Mouse (Mus musculus) forebrain, embryonic 10.5 days (tissue): ENCODE results near the gene Car10. TPM values are rescaled to one million over a fixed set of nuclear protein-coding genes. Genes with fewer than 3 reads are reported as not detected.

Source experiments
- DNase-seq: peaks from one replicate; pipeline ENCODE4 v3.0.0-alpha.2; 2017; ENCODE audit warnings: low spot score; ENCODE audit errors: extremely low spot score
- H3K27ac ChIP-seq: fragments of 300-500 bp; sonication (generic); 2 replicates; pipeline ENCODE4 v1.5.1; 2016; ENCODE audit warnings: mild to moderate bottlenecking
- H3K27me3 ChIP-seq: fragments of 300-500 bp; sonication (generic); 2 replicates; pipeline ENCODE4 v1.6.1; 2016; ENCODE audit warnings: mild to moderate bottlenecking; ENCODE audit not compliant: poor library complexity, severe bottlenecking
- H3K36me3 ChIP-seq: fragments of 300-500 bp; sonication (generic); replicated peaks from 2 replicates; pipeline ENCODE4 v1.6.1; 2016; ENCODE audit warnings: mild to moderate bottlenecking, moderate library complexity
- H3K4me1 ChIP-seq: fragments of 300-500 bp; sonication (generic); 2 replicates; pipeline ENCODE4 v1.6.1; 2016
- H3K4me3 ChIP-seq: fragments of 300-500 bp; sonication (generic); 2 replicates; pipeline ENCODE4 v1.5.1; 2016; ENCODE audit warnings: mild to moderate bottlenecking, moderate library complexity
- H3K9me3 ChIP-seq: fragments of 300-500 bp; sonication (generic); 2 replicates; pipeline ENCODE4 v1.6.1; 2016; ENCODE audit warnings: mild to moderate bottlenecking, moderate library complexity
- WGBS: fragments of 180-500 bp; shearing (Covaris S2); methylation state at CpG from one replicate; pipeline ENCODE4 v1.1.7; 2016; 5-methylcytosine and 5-hydroxymethylcytosine counted together
- polyA plus RNA-seq: library from polyadenylated mRNA; unstranded; fragments of >200 nt; fragmentation: Nextera tagmentation; extraction: Ambion mirVana; gene quantifications from 2 replicates; pipeline ENCODE4 v1.2.1, GENCODE M21; 2016

Car10 gene
- polyA plus RNA-seq, 1 experiment from 2014 or later: 0.41 TPM

GRCm38 (mm10) chr11:93440466-93440865 is 342.6 kb downstream of the Car10 start:
- WGBS: 83% methylated on average over 1 of the region's 1 CpGs
- H3K9me3 ChIP-seq: no peaks in the 10 kb centered on the region
- H3K4me3 ChIP-seq: no peak overlapping the region
- no peak overlapping the region for H3K27ac ChIP-seq
- no peaks in the 10 kb centered on the region for H3K36me3 ChIP-seq
- H3K27me3 ChIP-seq: no peaks in the 10 kb centered on the region
- no peaks in the 10 kb centered on the region for H3K4me1 ChIP-seq
- DNase-seq: no peak

GRCm38 (mm10) chr11:93443777-93444176 is 345.9 kb downstream of the Car10 start:
- no peaks in the 10 kb centered on the region for H3K27me3 ChIP-seq
- H3K9me3 ChIP-seq: no peaks in the 10 kb centered on the region
- no peak for DNase-seq
- 90% methylated on average over 2 of the region's 2 CpGs for WGBS
- H3K4me3 ChIP-seq: no peak overlapping the region
- H3K4me1 ChIP-seq: no peaks in the 10 kb centered on the region
- no peaks in the 10 kb centered on the region for H3K36me3 ChIP-seq
- no peak overlapping the region for H3K27ac ChIP-seq

GRCm38 (mm10) chr11:93444741-93445140 is 346.9 kb downstream of the Car10 start:
- 81% methylated on average over 8 of the region's 8 CpGs for WGBS
- DNase-seq: no peak
- H3K9me3 ChIP-seq: no peaks in the 10 kb centered on the region
- H3K36me3 ChIP-seq: no peaks in the 10 kb centered on the region
- no peaks in the 10 kb centered on the region for H3K27me3 ChIP-seq
- H3K4me1 ChIP-seq: no peaks in the 10 kb centered on the region
- H3K4me3 ChIP-seq: no peak overlapping the region
- H3K27ac ChIP-seq: no peak overlapping the region

GRCm38 (mm10) chr11:93447566-93447965 is 349.7 kb downstream of the Car10 start:
- H3K4me3 ChIP-seq: no peak overlapping the region
- no peaks in the 10 kb centered on the region for H3K27me3 ChIP-seq
- H3K27ac ChIP-seq: no peak overlapping the region
- H3K4me1 ChIP-seq: no peaks in the 10 kb centered on the region
- WGBS: 81% methylated on average over 3 of the region's 3 CpGs
- no peaks in the 10 kb centered on the region for H3K36me3 ChIP-seq
- H3K9me3 ChIP-seq: no peaks in the 10 kb centered on the region
- no peak for DNase-seq

GRCm38 (mm10) chr11:93448290-93449256 is 350.7 kb downstream of the Car10 start:
- Histone ChIP-seq H3K36me3 (no peaks in the 10 kb centered on the region), H3K27me3 (no peaks in the 10 kb centered on the region), H3K9me3 (no peaks in the 10 kb centered on the region), H3K4me3 (no peak overlapping the region), H3K4me1 (no peaks in the 10 kb centered on the region), H3K27ac (no peak overlapping the region)
- DNase-seq: no peak
- WGBS: 87% methylated on average over 12 of the region's 12 CpGs

GRCm38 (mm10) chr11:93450535-93450934 is 352.7 kb downstream of the Car10 start:
- Histone ChIP-seq H3K36me3 (no peaks in the 10 kb centered on the region), H3K27me3 (no peaks in the 10 kb centered on the region), H3K4me3 (no peak overlapping the region), H3K4me1 (no peaks in the 10 kb centered on the region), H3K27ac (no peak overlapping the region), H3K9me3 (no peaks in the 10 kb centered on the region)
- 91% methylated on average over 7 of the region's 7 CpGs for WGBS
- DNase-seq: no peak

GRCm38 (mm10) chr11:93466221-93466620 is 368.4 kb downstream of the Car10 start:
- Histone ChIP-seq H3K4me3 (no peak overlapping the region), H3K4me1 (no peaks in the 10 kb centered on the region; the same call in 1 of the 2 replicates), H3K27ac (no peak overlapping the region), H3K36me3 (no peaks in the 10 kb centered on the region), H3K27me3 (no peaks in the 10 kb centered on the region), H3K9me3 (no peaks in the 10 kb centered on the region)
- 86% methylated on average over 4 of the region's 4 CpGs for WGBS
- DNase-seq: no peak

GRCm38 (mm10) chr11:93467711-93468110 is 369.9 kb downstream of the Car10 start:
- Histone ChIP-seq H3K4me3 (no peak overlapping the region), H3K9me3 (no peaks in the 10 kb centered on the region), H3K4me1 (peaks cover 3% of the 10 kb centered on the region; the same call in 1 of the 2 replicates), H3K27ac (no peak overlapping the region), H3K36me3 (no peaks in the 10 kb centered on the region), H3K27me3 (no peaks in the 10 kb centered on the region)
- 90% methylated on average over 3 of the region's 3 CpGs for WGBS
- no peak for DNase-seq

- H3K27ac ChIP-seq: no peak overlapping the region
- no peaks in the 10 kb centered on the region for H3K36me3 ChIP-seq
- 85% methylated on average over 7 of the region's 7 CpGs for WGBS
- no peak overlapping the region for H3K4me3 ChIP-seq
- no peaks in the 10 kb centered on the region for H3K9me3 ChIP-seq
- peaks cover 3% of the 10 kb centered on the region; the same call in 1 of the 2 replicates for H3K4me1 ChIP-seq
- no peak for DNase-seq
- no peaks in the 10 kb centered on the region for H3K27me3 ChIP-seq
These were observed 372.9 kb downstream of the Car10 start for GRCm38 (mm10) chr11:93470771-93471170.

- 41% methylated on average over 10 of the region's 10 CpGs for WGBS
- Histone ChIP-seq H3K9me3 (no peaks in the 10 kb centered on the region), H3K36me3 (no peaks in the 10 kb centered on the region), H3K4me3 (no peak overlapping the region; the same call in 1 of the 2 replicates), H3K4me1 (peaks cover 3% of the 10 kb centered on the region; the same call in 1 of the 2 replicates), H3K27ac (peak overlapping the region; percentile 67; the same call in 1 of the 2 replicates), H3K27me3 (no peaks in the 10 kb centered on the region)
- peak; percentile 65 for DNase-seq
These were observed 373.8 kb downstream of the Car10 start for GRCm38 (mm10) chr11:93471573-93472179.

GRCm38 (mm10) chr11:93484661-93485060 is 386.8 kb downstream of the Car10 start:
- Histone ChIP-seq H3K4me1 (no peaks in the 10 kb centered on the region), H3K36me3 (no peaks in the 10 kb centered on the region), H3K9me3 (no peaks in the 10 kb centered on the region), H3K27me3 (no peaks in the 10 kb centered on the region), H3K4me3 (no peak overlapping the region), H3K27ac (no peak overlapping the region)
- no peak for DNase-seq
- WGBS: 80% methylated on average over 4 of the region's 4 CpGs

GRCm38 (mm10) chr11:93487021-93487420 is 389.2 kb downstream of the Car10 start:
- no peaks in the 10 kb centered on the region for H3K36me3 ChIP-seq
- H3K27me3 ChIP-seq: no peaks in the 10 kb centered on the region
- H3K27ac ChIP-seq: no peak overlapping the region
- DNase-seq: no peak
- no peaks in the 10 kb centered on the region for H3K4me1 ChIP-seq
- no peak overlapping the region for H3K4me3 ChIP-seq
- no peaks in the 10 kb centered on the region for H3K9me3 ChIP-seq
- 93% methylated on average over 1 of the region's 1 CpGs for WGBS
